Comparison of ENCODE assay signal across 8 mouse cellular contexts in the genomic region with DNA sequence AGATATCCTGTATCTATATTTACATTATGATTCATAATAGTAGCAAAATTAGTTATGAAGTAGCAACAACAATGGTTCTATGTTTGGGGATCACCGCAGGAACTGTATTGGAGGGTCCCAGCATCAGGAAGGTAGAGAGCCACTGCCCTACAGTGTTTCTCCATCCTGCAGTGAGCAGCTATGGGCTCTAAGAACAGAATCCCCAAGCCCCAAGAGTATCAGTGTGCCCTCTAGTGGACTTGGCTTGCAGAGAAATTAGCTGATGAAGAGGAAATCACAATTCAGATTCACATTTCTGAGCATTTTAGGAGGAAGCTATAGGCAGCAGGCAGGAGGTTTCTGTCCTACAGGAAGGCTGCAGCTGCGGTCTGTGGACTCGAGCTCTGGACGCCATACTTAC.
A peak's percentile ranks its signal among the peaks of the same experiment; 100 is the strongest.
DNase-seq lines count a peak whose midpoint lies in the region; TF ChIP-seq lines count a peak whose summit lies in the region.

No protein-coding gene starts in this region.

- DNase-seq in heart, adult 2 months = no peak
- no peak for DNase-seq in heart, adult 11 months
- DNase-seq in right cerebral cortex, postnatal 14 days = peak; percentile 32
- DNase-seq in right cerebral cortex, postnatal 25 days = no peak
- peak; percentile 69 for DNase-seq in embryo, embryonic 11 days
- peak; percentile 49 for DNase-seq in lung, postnatal 25 days (ENCODE audit: low spot score)
- DNase-seq in cerebellum, adult 8-10 months = no peak
- DNase-seq in frontal cortex, postnatal 14 days (ENCODE audit: low spot score in 2 of 2) = no peak

- H3K9ac ChIP-seq in heart, adult 2 months (ENCODE audit: low read depth, low read length) = no peak overlapping the region

- peak; percentile 76 for TF ChIP-seq CTCF in heart, adult 2 months (IDR thresholded peaks at IDR 0.05)

- H3K36me3 ChIP-seq in heart, adult 2 months (ENCODE audit: control insufficient read depth, insufficient read depth, low read length) = no peaks in the 10 kb centered on the region; the same call in 1 of the 2 replicates

- no peak overlapping the region for H3K27ac ChIP-seq in heart, adult 2 months

- H3K79me2 ChIP-seq in heart, adult 2 months (replicated peaks; ENCODE audit: control insufficient read depth, insufficient read depth, low read length) = no peaks in the 10 kb centered on the region

- no peak for TF ChIP-seq EP300 in heart, adult 2 months (IDR thresholded peaks at IDR 0.05; ENCODE audit: insufficient read depth, low read depth, low read length)

- TF ChIP-seq POLR2A in heart, adult 2 months (IDR thresholded peaks at IDR 0.05; ENCODE audit: insufficient read depth, low read depth, low read length) = no peak

- H3K4me1 ChIP-seq in heart, adult 2 months (ENCODE audit: control insufficient read depth, insufficient read depth, low read length) = 0 out of 2 replicates have a peak, but pooled peaks cover 1% of the 10 kb centered on the region

- no peaks in the 10 kb centered on the region for H3K27me3 ChIP-seq in heart, adult 2 months (ENCODE audit: control insufficient read depth, insufficient read depth, low read length)

- intact Hi-C loops in heart, adult 2 months (cut with DNase I) = loop anchor here (2.0 kb wide), 1 partner anchor 71 kb away; no protein-coding TSS in a partner anchor

- no peak overlapping the region for H3K4me3 ChIP-seq in heart, adult 2 months

- WGBS in heart, adult 2 months = 84% methylated on average over 4 of the region's 4 CpGs

Comparison
In these comparisons a context has a peak if more than half of its experiments do, and no peak if none do; other contexts are left out.
1. DNase-seq: peak in right cerebral cortex, postnatal 14 days (single experiment), embryo, embryonic 11 days (single experiment) and lung, postnatal 25 days (single experiment); none in heart, adult 2 months (0 of 2), heart, adult 11 months (single experiment), right cerebral cortex, postnatal 25 days (single experiment), cerebellum, adult 8-10 months (single experiment) and frontal cortex, postnatal 14 days (0 of 2).